Mouse (Mus musculus) testis, adult 2 months (tissue): ENCODE data around the gene Gpt2.

Experiments used
- CTCF ChIP-seq: fragments of 200-500 bp; IDR thresholded peaks from 2 replicates; pipeline ENCODE4 v1.5.1; 2012; ENCODE audit warnings: low read depth, mild to moderate bottlenecking, inconsistent platforms, low read length, moderate library complexity; ENCODE audit not compliant: control insufficient read depth, insufficient read depth, insufficient replicate concordance
- POLR2A ChIP-seq: fragments of 200-500 bp; IDR thresholded peaks from 2 replicates; pipeline ENCODE4 v1.6.1; 2012; ENCODE audit warnings: low read depth, mild to moderate bottlenecking, inconsistent platforms, low read length, moderate library complexity; ENCODE audit not compliant: control insufficient read depth

- TF ChIP-seq POLR2A, result no peak
- no peak for TF ChIP-seq CTCF
Measured at GRCm38 (mm10) chr8:85496778-85497177, 4.4 kb downstream of the Gpt2 start.
